Mouse (Mus musculus): ENCODE measurements around the gene Rab4b.

Gene Rab4b

DNA sequence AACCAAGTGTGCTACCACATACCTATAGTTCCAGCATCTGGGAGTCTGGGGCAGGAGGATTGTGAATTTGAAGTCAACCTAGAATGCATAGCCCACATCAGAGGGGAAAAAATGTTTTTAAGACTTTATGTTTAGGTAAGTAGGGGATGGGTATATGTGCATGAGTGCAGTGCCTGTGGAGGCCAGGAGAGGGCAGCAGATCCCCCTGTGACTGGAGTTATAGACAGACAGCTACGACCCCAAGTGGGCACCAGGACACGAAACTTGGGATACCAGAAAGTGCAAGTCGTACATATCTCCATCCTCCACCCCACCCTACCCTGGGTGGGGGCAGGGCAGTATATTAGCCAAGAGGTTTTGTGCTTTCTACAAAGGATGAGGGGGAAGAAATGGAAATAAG is 6.3 kb upstream of the Rab4b start:
- no peak for DNase-seq (ENCODE audit: low spot score in 2 of 2)

DNA sequence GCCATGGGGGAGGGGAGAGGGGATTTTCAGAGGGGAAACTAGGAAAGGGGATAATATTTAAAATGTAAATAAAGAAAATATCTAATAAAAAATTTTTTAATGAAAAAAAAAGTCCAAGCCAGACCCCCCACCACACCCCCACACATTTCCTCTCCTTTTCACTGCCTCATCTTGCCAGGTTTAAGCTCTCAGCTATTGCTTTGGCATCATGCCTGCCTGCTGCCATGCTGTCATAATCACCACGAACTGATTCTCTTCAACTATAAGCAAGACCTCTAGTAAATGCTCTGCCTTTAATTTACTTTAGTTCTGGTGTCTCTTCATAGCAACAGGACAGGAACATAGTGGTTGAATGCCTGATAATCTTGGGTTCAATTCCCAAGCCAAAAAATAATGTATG is 3.8 kb upstream of the Rab4b start:
- no peak for DNase-seq (ENCODE audit: low spot score in 2 of 2)

DNA sequence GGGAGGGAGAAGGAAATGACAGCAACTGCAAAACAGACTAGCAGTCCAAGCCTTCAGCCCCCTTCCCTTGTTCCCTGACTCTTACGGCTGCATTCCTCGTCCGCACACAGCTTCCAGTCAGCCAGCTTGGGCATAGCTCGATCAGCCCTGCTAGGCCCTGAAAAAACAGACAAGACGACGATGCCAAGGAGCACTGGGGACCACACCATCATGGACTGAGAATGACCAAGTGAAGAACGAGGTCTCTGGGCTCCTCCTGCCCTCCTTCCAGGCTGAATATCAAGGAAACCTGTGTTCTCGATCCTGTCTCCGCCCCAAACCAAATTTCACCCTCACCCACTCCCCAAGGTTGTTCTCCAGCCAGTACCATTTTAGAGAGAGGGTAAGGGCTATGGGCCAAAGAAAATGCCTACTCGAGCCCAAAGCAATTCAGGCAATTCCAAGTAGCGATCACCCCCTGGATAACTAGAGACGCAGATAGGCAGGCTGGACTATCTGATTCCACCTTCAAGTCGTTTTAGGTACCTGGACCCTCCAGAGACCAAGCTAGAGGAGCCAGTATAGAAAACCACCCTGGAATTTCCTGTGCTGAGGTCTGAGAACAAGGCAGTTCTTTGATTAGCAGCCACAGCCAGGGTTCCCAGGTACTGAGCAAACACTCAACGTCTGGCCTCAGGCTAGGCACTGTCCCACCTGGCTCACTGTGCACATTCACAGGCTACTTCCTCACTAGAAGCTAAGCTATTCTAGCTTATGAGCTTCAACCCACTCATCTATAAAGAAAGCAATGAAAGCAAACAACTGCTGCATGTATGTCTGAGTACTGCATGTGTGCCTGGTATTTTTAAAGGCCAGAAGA is 2.4 kb upstream of the Rab4b start, which contains the start of the genes Gm21983 and Mia:
Gene Gm21983 (minus strand): TSS at position 250 of the 859 bp plus-strand sequence.
Gene Mia (minus strand): TSS at position 321 of the 859 bp plus-strand sequence.
- DNase-seq (ENCODE audit: low spot score in 2 of 2), result no peak

DNA sequence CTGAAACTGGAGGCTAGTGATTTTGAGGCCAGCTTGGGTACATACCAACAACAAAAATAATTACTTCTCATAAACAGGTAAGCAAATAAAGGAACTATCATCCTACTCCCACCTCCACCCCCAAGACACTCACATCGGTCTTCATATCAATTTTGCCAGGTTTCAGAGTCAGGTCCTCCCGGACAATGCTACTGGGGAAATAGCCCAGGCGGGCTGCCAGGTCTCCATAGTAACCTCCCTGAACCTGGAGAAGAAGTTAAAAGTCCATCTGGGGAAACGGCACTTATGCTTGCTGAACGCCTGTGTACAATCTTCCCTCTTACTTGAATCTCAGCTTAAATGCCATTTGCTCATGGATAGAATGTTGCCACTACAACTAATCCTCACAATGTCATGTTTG is 1.3 kb upstream of the Rab4b start:
- peak; percentile 55 to 58 for DNase-seq (ENCODE audit: low spot score in 2 of 2)

DNA sequence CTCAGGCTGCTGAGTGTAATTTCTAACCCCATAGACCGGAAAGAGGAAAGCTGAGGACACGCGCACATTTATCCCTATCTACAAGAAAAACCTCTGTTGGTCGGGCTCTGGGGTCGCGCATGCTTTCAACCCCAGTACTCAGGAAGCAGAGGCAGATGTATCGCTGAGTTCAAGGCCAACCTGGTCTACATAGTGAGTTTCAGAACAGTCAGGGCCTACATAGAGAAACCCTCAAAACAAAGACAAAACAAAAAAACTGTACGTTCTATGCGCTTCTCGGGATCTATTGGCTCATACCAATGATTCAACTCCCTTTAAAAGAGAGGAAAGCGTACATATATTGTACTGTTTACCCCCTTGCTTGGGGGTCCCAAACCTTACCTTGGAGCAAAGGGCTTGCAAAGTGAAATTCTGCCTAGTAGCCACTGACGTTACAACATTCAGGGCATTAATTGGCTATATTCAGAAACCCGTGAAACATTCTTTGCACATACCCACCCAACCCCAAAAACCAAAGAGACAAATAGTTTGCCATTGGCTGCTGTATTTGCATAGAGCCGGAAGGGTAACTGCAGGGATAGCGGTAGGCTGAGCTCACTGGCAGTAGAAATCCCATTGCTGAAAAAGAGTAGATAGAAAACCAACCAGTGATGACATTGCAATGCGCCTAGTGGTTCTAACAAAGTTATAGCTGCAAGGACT is 672 bp upstream of the Rab4b start:
- no peak for DNase-seq (ENCODE audit: low spot score in 2 of 2)

DNA sequence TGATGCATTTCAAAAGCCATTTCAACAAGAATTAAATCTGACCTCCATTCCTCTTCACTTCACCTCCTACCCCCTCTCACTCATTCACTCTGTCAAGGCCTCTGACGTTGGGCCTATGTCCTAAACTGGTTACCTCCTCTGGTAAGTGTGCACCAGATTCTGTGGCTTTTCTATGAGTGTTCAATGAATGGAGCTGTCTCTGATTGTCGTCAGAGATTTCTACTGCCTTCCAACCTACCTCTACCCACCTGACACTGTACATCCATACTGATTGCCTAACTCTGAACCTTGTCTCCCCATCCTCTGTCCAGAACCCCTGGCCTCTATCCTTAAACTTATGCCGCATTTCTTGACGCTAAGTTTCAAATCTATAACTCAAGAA is 763 bp downstream of the Rab4b start:
- no peak for DNase-seq (ENCODE audit: low spot score in 2 of 2)

DNA sequence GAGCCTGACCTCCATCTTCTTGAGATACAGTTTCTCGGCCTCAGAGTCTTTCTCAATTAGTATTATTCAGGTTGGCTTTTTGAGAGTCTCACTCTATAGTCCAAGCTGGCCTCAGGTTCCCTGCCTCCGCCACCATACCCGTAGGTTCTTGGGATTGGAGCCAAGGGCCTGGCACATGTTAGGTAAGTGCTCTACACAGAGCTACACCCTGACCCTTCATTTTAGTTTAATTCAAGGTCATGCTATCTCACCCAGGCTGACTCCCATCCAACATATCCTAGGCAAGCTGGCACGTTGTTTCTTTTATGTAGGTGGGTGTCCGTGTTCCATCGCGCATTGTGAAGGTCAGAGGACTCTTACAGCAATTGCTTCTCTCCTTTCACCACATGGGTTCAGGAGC is 3.8 kb downstream of the Rab4b start:
- no peak for DNase-seq (ENCODE audit: low spot score in 2 of 2)

DNA sequence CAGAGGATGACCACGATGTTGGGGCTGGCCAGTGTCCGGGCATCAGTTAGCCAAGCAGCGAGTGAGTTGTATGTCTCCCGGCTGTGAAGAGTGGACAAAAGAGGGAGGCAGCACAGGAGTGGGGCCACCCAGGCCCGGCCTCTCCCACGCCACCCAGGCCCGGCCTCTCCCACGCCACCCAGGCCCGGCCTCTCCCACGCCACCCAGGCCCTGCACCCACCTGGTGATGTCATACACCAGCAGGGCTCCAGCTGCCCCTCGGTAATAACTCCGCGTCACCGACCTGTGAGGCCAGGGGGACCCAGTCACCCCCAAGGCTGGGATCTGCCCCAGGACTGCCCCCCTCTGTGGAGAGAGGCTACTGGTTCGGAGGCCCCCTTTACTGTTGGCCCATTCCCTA is 4.2 kb downstream of the Rab4b start:
- DNase-seq (ENCODE audit: low spot score in 2 of 2), result no peak

DNA sequence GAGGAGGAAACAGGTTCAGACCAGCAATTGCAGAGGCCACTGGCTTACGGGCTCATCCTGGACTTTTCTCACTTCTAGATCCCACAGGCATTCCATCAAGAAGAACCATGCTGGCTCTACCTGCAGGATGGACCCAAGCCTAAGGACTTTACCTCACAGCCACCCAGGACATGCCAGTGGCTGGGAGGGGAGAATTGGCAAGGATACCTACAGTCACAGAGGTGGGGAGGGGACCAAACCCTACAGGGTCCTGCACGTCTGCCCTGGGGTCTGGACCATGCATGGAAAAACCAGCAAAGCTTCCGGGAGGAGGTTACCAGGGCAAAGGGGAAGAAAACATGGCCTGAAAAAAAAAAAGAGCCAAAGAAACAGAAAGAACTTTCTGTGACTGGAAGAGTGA is 7.7 kb downstream of the Rab4b start:
- no peak for DNase-seq (ENCODE audit: low spot score in 2 of 2)

DNA sequence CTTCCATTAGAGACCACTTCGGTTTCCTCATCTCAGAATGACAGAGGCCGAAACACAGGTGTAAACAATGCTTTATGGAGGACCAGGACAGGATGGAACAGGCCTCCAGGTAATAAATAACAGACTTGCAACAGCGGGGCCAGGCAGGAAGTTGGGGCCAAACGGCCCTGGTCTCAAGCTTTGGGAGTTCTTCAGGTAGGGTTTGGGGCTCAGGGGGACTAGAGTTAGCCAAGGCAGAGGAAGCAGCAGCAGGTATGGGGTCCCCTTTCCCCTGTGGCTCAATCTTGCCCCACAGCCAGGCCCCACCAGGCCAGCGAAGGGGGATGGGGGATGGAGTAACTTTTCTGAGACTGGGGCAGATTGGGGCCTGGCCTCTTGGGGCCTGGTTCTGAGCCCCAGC is 10.3 kb downstream of the Rab4b start:
- no peak for DNase-seq (ENCODE audit: low spot score in 2 of 2)

DNA sequence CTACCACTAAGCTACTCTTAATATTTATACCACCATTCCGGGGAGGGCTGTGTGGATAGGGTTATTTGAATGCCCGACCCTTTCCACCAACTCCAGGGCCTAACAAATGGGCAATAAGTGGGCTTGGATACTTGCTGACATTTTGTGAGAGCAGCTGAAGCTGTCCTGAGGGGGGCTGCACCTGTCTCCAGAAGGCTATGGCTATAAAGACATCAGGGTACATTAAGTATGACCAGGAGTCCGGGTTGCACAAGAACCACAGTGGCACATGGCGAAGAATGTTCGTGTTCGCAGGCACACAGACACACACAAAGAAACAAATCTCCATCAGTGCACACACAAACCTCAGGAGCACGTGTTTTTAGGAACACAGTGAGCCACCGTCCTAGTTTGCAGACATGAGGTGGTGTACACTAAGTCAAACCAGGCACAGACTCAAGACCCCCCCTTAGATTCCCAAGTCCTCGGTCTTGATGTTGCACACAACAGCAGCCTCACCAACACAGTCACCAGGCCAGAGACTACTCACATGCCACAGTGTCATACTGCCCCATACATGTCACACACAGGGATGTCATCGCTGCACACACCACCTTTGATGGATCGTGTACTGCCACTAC is 11.1 kb downstream of the Rab4b start:
- no peak for DNase-seq (ENCODE audit: low spot score in 2 of 2)

DNA sequence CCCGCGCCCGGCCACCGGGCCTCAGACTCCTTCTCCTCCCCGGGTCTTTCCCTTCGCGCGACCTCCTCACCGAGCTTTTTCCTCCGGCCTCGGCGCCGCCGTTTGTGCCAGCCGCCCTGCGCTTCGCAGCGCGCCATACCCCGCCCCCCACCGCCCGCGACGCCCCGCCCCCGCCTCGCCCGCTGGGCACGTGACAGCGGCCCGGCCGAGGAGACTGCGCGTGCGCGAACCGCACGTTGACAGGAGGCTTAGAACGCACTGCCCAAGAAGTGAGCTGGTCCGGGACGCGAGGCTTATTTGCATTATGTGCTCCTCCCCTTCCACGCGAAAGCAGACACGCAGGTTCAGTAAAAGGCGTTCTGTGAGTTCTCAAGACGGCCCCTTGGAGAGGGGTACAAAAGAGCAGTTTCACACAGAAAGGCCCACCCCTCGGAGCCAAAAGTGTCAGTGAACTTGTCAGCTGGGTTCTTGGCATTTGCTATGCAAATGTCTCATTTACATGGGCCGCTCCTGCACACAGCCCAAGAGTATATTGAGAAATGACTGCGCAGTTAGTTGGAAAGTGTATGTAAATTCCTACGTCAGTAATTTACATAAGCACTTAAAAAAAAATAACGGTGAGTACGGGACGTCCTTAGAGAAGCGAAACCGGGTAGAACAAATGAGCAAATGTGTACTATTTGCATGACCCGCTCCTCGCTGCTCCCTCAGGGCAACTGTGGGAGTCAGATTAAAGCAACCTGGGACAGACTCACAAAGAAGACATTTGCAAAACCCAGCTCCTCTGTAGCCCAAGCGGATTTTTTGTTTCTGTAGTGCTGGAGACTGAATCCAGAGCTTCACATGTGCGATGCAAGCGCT is 11.9 kb downstream of the Rab4b start, which contains the start of gene Egln2:
Gene Egln2 (minus strand): TSS at position 189 of the 861 bp plus-strand sequence.
- DNase-seq (ENCODE audit: low spot score in 2 of 2), result peak; percentile 96 to 97

DNA sequence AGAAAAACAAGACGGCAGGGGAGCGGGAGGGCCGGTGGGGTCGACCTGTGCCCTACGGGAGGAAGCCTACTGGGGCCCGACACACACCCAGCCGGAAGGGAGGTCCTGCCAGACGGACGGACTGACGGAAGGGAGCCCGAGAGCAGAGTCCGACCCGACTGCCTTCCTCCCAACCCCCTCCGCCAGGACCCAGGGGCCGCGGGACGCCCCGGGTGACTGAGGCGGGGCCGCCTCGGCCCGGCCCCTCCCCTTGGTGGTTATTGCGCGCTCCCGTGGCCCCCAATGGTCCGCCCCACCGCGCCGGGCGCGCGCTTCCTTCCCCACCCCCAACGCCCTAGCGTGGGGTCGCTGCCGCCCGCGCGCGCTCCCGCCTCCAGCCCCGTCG is 12.5 kb downstream of the Rab4b start:
- peak; percentile 90 to 92 for DNase-seq (ENCODE audit: low spot score in 2 of 2)

DNA sequence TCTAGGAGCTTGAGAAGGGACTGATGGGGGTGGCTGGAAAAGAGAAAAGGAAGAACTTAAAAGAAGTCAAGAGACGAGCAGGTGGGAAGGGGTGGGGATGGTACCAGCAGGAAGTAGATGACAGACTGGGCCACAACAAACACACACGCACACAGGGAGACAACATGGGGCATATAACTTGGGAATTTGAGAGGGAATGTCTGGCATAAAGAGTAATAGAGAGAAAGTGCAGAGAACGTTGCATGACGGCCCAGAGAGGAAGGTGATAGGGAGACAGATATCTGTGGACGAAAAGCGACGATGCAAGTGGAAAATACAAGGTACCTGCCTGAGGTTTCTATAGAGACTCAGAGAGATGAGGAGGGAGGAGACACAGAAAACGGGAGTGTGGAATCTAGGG is 13.0 kb downstream of the Rab4b start:
- no peak for DNase-seq (ENCODE audit: low spot score in 2 of 2)

DNA sequence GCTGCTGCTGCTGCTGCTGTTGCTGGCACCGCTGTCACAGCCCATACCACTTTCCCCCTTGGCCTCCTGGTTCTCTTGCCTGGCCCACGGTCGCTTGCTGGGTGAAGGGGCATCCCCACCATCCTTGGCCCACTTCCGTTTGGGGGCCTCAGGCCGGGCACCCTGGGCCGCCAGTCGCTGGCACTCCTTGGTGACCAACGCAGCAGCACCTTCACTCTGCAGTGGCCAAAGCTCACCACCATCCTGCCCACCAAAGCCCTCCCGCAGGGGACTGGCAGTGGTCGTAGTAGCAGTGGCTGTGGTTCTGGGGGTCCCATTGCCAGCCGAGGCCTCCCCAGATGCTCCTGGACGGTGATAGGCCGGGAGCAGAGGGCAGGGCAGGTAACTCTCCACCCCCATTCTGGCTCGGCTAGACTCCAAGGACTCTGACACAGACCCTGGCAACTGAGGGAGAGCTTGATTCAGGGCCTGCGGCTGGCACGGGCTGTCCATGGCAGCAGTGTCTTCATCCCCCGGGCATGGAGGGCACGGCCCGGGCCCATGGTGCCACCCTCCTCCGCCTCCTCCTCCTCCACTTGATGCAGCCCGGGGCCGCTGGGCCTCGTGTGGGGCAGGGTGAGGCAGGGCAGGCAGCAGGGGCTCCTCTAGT is 13.6 kb downstream of the Rab4b start:
- DNase-seq (ENCODE audit: low spot score in 2 of 2), result peak in 1 of 2 experiments; percentile 33

DNA sequence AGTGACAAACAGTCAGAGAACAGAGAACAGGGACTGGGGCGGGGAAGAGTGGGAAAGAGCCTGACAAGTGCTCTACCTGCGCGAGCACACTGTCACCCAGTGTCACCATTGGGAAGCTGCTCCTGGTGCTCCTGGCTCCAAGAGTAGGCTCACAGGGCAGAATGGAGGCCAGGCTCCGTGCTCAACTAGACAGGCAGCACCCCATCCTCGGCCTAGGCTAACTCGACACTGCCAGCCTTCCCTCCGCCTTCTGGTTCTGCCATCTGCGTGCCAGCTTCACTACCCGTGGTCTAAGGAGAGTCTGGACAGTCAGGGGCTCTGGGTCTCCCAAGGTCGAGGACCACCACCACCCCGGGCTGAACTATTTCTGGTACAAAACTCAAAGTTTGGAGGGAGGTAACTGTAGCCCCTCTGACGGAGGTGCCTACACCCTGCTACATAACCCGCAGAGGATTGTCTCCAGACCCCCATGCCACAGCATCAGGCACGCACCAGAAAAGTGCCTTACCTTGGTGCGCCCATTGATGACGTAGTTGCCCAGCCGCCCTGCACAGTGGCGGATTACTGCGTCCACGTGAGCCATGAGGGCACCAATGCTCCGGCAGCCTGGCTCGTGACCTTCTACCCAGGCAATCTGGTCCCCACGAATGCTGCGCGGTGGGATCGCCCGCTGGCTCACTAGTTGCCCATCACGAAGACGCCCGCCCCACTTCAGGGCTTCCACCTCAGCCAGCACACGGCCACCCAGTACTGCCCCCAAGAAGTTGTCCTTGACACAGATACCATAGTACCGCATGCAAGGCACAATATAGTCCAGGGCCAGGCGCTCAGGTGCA is 14.4 kb downstream of the Rab4b start:
- no peak for DNase-seq (ENCODE audit: low spot score in 2 of 2)

DNA sequence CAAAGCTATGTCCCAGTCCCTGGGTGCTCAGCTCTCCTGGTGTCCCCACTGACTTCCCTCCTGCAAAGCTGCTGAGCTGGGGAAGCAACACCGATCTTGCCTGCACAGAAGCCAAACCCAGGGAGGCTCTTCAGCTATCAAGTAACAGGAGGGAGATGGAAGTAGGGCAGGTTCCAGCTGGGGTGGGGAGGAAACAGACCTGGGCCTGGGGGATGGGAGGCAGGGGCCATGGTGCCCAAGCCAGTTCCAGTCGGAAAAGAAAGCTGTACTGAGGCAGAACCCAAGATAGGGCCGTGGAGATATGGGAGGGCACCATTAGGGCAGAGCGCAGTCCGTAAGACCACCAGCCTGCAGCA is 15.3 kb downstream of the Rab4b start:
- DNase-seq (ENCODE audit: low spot score in 2 of 2), result no peak

DNA sequence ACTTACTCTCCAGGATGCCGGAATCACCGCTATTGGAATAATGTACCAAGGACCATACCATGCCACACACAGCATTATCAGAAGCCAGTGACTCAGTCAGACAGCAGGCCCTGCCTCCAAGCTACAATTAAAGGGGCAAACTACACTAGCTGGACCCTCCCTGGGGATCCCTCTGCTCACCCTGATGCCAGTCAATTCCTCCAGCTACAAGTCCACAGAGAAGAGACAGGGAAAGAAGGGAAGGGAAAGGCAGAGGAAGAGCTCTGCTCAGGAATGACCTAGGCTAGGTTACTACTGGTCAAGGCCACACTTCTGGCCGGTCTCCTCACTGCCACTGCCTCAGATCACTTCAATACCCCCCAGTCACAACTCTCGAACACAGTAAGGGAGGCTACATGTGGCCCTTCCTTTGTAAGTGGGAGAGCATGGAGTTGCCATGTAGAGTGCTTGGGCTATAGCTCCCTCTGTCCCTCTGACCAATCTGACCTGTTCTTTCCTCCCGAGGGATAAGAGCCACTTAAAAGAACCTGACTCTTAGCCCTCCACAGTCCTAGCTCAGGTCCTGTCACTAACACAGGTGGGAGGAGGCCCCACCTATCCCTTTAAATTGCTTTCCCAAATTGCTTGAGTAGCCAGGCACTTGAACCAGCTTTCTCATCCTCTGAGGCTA is 15.8 kb downstream of the Rab4b start:
- DNase-seq (ENCODE audit: low spot score in 2 of 2), result no peak

DNA sequence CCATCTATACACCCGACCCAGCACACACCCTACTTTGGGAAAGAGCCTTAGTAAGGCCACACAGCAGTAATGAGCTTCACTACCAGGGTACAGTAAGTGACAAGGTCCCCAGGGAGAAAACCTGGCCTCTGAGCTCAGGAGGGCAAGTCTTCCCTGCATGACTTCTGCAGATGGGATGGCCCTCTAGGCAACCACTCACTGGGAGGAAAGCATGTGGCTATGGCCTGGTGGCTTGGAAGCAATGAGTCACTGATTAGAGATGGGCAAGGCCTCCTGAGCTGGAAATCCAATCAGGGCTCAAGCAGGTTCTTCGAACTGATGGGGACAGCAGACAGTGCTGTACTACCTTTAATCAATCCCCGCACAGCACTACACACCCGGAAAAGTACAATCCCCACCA is 17.0 kb downstream of the Rab4b start:
- peak in 1 of 2 experiments; percentile 67 for DNase-seq (ENCODE audit: low spot score in 2 of 2)

DNA sequence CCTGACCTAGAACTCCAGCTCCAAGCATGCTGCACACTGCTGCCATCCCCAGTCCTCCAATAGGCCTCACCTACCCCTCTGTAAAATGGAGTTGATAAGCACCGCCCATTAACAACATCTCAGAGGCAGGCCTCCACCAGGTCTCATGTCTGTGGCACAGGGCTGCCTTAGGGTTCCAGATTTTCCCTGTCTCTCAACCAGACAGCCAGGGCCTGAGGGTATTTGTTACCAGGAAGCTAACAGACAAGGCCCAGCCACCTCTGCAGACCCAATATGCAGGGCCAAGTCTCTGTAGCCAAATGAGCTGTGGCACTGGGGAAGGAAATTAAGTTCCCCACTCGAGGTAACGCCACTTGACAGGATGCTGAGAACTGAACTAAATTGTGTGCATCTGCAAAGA is 17.8 kb downstream of the Rab4b start:
- DNase-seq (ENCODE audit: low spot score in 2 of 2), result no peak
